Mouse (Mus musculus) heart, embryonic 16.5 days (tissue): Measurements from ENCODE around the gene Sun2. TPM values are rescaled to one million over a fixed set of nuclear protein-coding genes. Genes with fewer than 3 reads are reported as not detected.

Experiments used
- ATAC-seq: fragments of 200-750 bp; cut with Nextera tagmentation; replicated peaks from 2 replicates; pipeline ENCODE4 v1.8.0; 2017; ENCODE audit warnings: moderate number of reproducible peaks; ENCODE audit not compliant: insufficient read depth, low FRiP score; ENCODE audit errors: extremely low read depth
- H3K27ac ChIP-seq: fragments of 300-500 bp; sonication (generic); 2 replicates; pipeline ENCODE4 v1.5.1; 2014; ENCODE audit warnings: mild to moderate bottlenecking, low read length, control low read depth, moderate library complexity
- H3K27me3 ChIP-seq: fragments of 300-500 bp; sonication (generic); 2 replicates; pipeline ENCODE4 v1.6.1; 2014; ENCODE audit warnings: low read length, mixed read lengths; ENCODE audit not compliant: control insufficient read depth, insufficient read depth
- H3K36me3 ChIP-seq: fragments of 300-500 bp; sonication (generic); 2 replicates; pipeline ENCODE4 v1.6.1; 2014; ENCODE audit not compliant: control insufficient read depth, insufficient read depth
- H3K4me1 ChIP-seq: fragments of 300-500 bp; sonication (generic); 2 replicates; pipeline ENCODE4 v1.6.1; 2014; ENCODE audit warnings: low read length, mixed read lengths; ENCODE audit not compliant: control insufficient read depth, insufficient read depth
- H3K4me2 ChIP-seq: fragments of 300-500 bp; sonication (generic); 2 replicates; pipeline ENCODE4 v1.6.1; 2014; ENCODE audit warnings: low read depth, mild to moderate bottlenecking, control low read depth, low read length
- H3K4me3 ChIP-seq: fragments of 300-500 bp; sonication (generic); 2 replicates; pipeline ENCODE4 v1.5.1; 2014; ENCODE audit warnings: mild to moderate bottlenecking, control low read depth, low read length
- H3K9ac ChIP-seq: fragments of 300-500 bp; sonication (generic); 2 replicates; pipeline ENCODE4 v1.6.1; 2014; ENCODE audit warnings: low read length, control low read depth
- H3K9me3 ChIP-seq: fragments of 300-500 bp; sonication (generic); replicated peaks from 2 replicates; pipeline ENCODE4 v1.6.1; 2016; ENCODE audit warnings: low read length; ENCODE audit not compliant: control insufficient read depth
- WGBS: fragments of 180-500 bp; shearing (Covaris S2); extraction: QIAGEN DNeasy Blood & Tissue Kit; methylation state at CpG from one replicate; pipeline ENCODE4 v1.1.7; 2014; 5-methylcytosine and 5-hydroxymethylcytosine counted together
- polyA plus RNA-seq: library from polyadenylated mRNA; unstranded; fragments of >200 nt; fragmentation: Nextera tagmentation; extraction: Ambion mirVana; gene quantifications from 2 replicates; pipeline ENCODE4 v1.2.1, GENCODE M21; 2015

Gene Sun2
- polyA plus RNA-seq, 1 experiment from 2014 or later: 7.9 TPM

DNA sequence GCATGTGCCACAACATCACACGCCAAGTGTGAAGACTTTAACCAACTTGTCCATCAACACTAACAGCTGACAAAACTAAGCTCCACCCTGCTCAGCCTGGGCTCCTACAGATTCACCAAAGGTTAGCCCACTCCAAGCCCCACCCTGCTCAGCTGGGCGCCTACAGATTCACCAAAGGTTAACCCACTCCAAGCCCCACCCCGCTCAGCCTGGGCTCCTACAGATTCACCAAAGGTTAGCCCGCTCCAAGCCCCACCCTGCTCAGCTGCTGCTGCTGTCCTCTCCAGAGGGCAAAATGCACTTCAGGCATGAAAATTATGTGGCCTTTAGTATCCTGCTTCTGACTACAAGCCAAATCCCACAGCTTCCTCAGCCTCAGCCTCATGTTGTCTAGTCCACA lies 60.4 kb downstream of the Sun2 start:
- Histone ChIP-seq H3K36me3 (no peaks in the 10 kb centered on the region), H3K4me1 (peaks cover 58% of the 10 kb centered on the region), H3K4me2 (peak overlapping the region; percentile 95), H3K9me3 (no peaks in the 10 kb centered on the region), H3K27me3 (no peaks in the 10 kb centered on the region), H3K27ac (peak overlapping the region; percentile 96), H3K9ac (peak overlapping the region; percentile 56; the same call in 1 of the 2 replicates), H3K4me3 (no peak overlapping the region; the same call in 1 of the 2 replicates)
- WGBS: 67% methylated on average over 4 of the region's 4 CpGs
- no peak for ATAC-seq

- Histone ChIP-seq H3K36me3 (peaks cover 32% of the 10 kb centered on the region), H3K27me3 (no peaks in the 10 kb centered on the region), H3K4me1 (peaks cover 23% of the 10 kb centered on the region), H3K4me2 (no peak overlapping the region), H3K4me3 (no peak overlapping the region), H3K9me3 (no peaks in the 10 kb centered on the region), H3K9ac (no peak overlapping the region), H3K27ac (no peak overlapping the region)
- ATAC-seq: no peak
- 84% methylated on average over 2 of the region's 2 CpGs for WGBS
Measured at GRCm38 (mm10) chr15:79677936-79678335, 64.4 kb downstream of the Sun2 start.

Other genes starting within 250 kb of the Sun2 start
- gene Kcnj4, start 237.3 kb downstream of the Sun2 start, polyA plus RNA-seq: 0.22 and 0.44 TPM in 2 replicates
- 69.2 and 69.8 TPM in 2 replicates for gene Kdelr3, start 226.1 kb downstream of the Sun2 start, polyA plus RNA-seq
- gene Ddx17, start 195.8 kb downstream of the Sun2 start, polyA plus RNA-seq: 30.8 and 30.9 TPM in 2 replicates
- gene Dmc1, start 137.4 kb downstream of the Sun2 start, polyA plus RNA-seq: 1.3 and 1.4 TPM in 2 replicates
- gene Fam227a, start 83.6 kb downstream of the Sun2 start, polyA plus RNA-seq: 0.75 and 1.1 TPM in 2 replicates
- gene Cby1, start 83.3 kb downstream of the Sun2 start, polyA plus RNA-seq: 59.5 and 59.8 TPM in 2 replicates
- 245 and 258 TPM in 2 replicates for gene Tomm22, start 71.7 kb downstream of the Sun2 start, polyA plus RNA-seq
- 22.3 and 23.2 TPM in 2 replicates for gene Josd1, start 54.6 kb downstream of the Sun2 start, polyA plus RNA-seq
- gene Gtpbp1, start 51.7 kb downstream of the Sun2 start, polyA plus RNA-seq: 29.4 and 30.3 TPM in 2 replicates
- gene Dnal4, start 35.3 kb upstream of the Sun2 start, polyA plus RNA-seq: 43.5 and 45.3 TPM in 2 replicates
- 2.2 and 2.8 TPM in 2 replicates for gene Nptxr, start 62.2 kb upstream of the Sun2 start, polyA plus RNA-seq
- not detected in 2 replicates for gene Npcd, start 91.7 kb upstream of the Sun2 start, polyA plus RNA-seq
- gene Cbx6, start 92.2 kb upstream of the Sun2 start, polyA plus RNA-seq: 57.0 and 59.0 TPM in 2 replicates
- 25.1 and 40.7 TPM in 2 replicates for gene Apobec3, start 149.1 kb upstream of the Sun2 start, polyA plus RNA-seq
- gene Cbx7, start 228.6 kb upstream of the Sun2 start, polyA plus RNA-seq: 1.4 and 1.7 TPM in 2 replicates